Mouse (Mus musculus) intestine, postnatal 0 days (tissue): ENCODE results near the gene Aida. TPM values are rescaled to one million over a fixed set of nuclear protein-coding genes. Genes with fewer than 3 reads are reported as not detected.
"Not testable (repeated sequence)": the region's sequence is repeated elsewhere in the genome, so short reads cannot be mapped to it uniquely, and the experiment has no call there.

Source experiments
- ATAC-seq: fragments of 200-750 bp; cut with Nextera tagmentation; 2 replicates; pipeline ENCODE4 v1.8.0; 2017; ENCODE audit warnings: mild to moderate bottlenecking, moderate TSS enrichment, moderate library complexity
- H3K27ac ChIP-seq: fragments of 300-500 bp; sonication (generic); 2 replicates; pipeline ENCODE4 v1.5.1; 2014; ENCODE audit warnings: mild to moderate bottlenecking, low read depth, low read length, moderate library complexity
- H3K27me3 ChIP-seq: fragments of 300-500 bp; sonication (generic); replicated peaks from 2 replicates; pipeline ENCODE4 v1.6.1; 2014; ENCODE audit warnings: low read length, mixed read lengths; ENCODE audit not compliant: control insufficient read depth, insufficient read depth
- H3K36me3 ChIP-seq: fragments of 300-500 bp; sonication (generic); 2 replicates; pipeline ENCODE4 v1.6.1; 2014; ENCODE audit warnings: mild to moderate bottlenecking, moderate library complexity; ENCODE audit not compliant: control insufficient read depth, insufficient read depth
- H3K4me1 ChIP-seq: fragments of 300-500 bp; sonication (generic); replicated peaks from 2 replicates; pipeline ENCODE4 v1.6.1; 2014; ENCODE audit warnings: antibody characterized with exemption, low read length, mixed read lengths; ENCODE audit not compliant: control insufficient read depth, insufficient read depth
- H3K4me2 ChIP-seq: fragments of 300-500 bp; sonication (generic); replicated peaks from 2 replicates; pipeline ENCODE4 v1.6.1; 2014; ENCODE audit warnings: low read depth, mild to moderate bottlenecking, moderate library complexity
- H3K4me3 ChIP-seq: fragments of 300-500 bp; sonication (generic); 2 replicates; pipeline ENCODE4 v1.5.1; 2014; ENCODE audit warnings: low read depth, low read length
- H3K9ac ChIP-seq: fragments of 300-500 bp; sonication (generic); 2 replicates; pipeline ENCODE4 v1.6.1; 2014; ENCODE audit warnings: mild to moderate bottlenecking, low read depth, low read length
- H3K9me3 ChIP-seq: fragments of 300-500 bp; sonication (generic); 2 replicates; pipeline ENCODE4 v1.6.1; 2016; ENCODE audit warnings: mixed run types; ENCODE audit not compliant: control insufficient read depth
- CTCF ChIP-seq: sonication (generic); IDR thresholded peaks from 2 replicates; pipeline ENCODE4 v1.5.1; 2016; ENCODE audit warnings: low read depth, mild to moderate bottlenecking, control low read depth, antibody characterized with exemption, moderate library complexity
- WGBS: fragments of 180-500 bp; shearing (Covaris S2); extraction: QIAGEN DNeasy Blood & Tissue Kit; methylation state at CpG from one replicate; pipeline ENCODE4 v1.1.7; 2014; 5-methylcytosine and 5-hydroxymethylcytosine counted together
- polyA plus RNA-seq: library from polyadenylated mRNA; unstranded; fragments of >200 nt; fragmentation: Nextera tagmentation; extraction: Ambion mirVana; gene quantifications from 2 replicates; pipeline ENCODE4 v1.2.1, GENCODE M21; 2015

The Aida gene
- polyA plus RNA-seq, 1 experiment from 2014 or later, result 26.3 TPM

DNA sequence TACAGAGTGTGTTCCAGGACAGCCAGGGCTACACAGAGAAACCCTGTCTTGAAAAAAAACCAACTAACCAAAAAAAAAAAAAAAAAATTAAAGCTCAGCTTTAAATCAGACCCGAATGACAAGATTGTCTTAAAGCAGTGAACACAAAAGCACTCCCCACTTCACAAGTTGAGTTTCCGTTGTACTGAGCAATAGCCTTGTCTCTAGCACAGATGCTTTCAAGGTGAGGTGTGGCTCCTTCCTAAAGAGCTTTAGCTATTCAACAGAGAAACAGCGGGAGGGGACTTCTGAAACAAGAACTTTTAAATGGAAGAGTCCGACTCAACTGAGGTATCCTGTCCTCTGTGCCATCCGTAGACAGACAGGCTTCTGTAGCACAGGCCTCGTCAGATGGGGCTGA lies 28.0 kb downstream of the Aida start:
- Histone ChIP-seq H3K9me3 (no peaks in the 10 kb centered on the region), H3K27me3 (no peaks in the 10 kb centered on the region), H3K4me1 (no peaks in the 10 kb centered on the region), H3K4me2 (no peak overlapping the region), H3K4me3 (no peak overlapping the region), H3K27ac (no peak overlapping the region), H3K9ac (no peak overlapping the region), H3K36me3 (peaks cover 70% of the 10 kb centered on the region)
- ATAC-seq, result no peak
- TF ChIP-seq CTCF, result no peak
- 97% methylated on average over 6 of the region's 6 CpGs for WGBS

DNA sequence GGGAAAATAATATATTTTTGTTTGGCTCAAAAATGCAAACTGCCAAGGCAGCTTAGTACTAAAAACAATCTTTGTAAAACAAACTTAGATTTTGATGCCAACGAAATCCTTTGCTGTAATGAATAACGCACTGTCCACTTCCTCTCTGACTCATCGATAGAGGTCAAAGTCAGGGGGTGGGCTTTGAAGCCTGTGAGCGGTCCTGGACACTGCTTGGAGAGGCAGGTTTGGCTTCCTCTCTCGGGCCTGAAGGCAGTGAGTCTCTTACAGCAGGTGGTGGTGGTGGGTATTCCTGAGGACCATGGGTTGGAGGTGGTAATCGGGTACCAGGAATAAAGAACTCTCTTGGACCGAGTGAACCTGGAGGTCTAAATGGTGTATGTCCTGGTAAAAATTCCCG lies 30.8 kb downstream of the Aida start:
- H3K9me3 ChIP-seq, result no peaks in the 10 kb centered on the region
- H3K4me1 ChIP-seq, result no peaks in the 10 kb centered on the region
- ATAC-seq, result no peak
- no peak overlapping the region for H3K27ac ChIP-seq
- H3K9ac ChIP-seq, result no peak overlapping the region
- no peak overlapping the region for H3K4me3 ChIP-seq
- no peak for TF ChIP-seq CTCF
- peaks cover 85% of the 10 kb centered on the region for H3K36me3 ChIP-seq
- H3K4me2 ChIP-seq, result no peak overlapping the region
- H3K27me3 ChIP-seq, result no peaks in the 10 kb centered on the region
- 85% methylated on average over 8 of the region's 8 CpGs for WGBS

DNA sequence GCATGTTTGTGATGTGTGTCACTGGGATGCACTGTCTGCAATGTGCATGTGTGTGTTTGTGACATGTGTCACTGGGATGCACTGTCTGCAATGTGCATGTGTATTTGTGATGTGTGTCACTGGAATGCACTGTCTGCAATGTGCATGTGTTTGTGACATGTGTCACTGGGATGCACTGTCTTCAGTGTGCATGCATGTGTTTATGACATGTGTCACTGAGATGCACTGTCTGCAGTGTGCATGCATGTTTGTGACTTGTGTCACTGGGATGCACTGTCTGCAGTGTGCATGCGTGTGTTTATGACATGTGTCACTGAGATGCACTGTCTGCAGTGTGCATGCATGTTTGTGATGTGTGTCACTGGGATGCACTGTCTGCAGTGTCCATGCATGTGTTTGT lies 46.5 kb downstream of the Aida start:
- not testable (repeated sequence) for H3K27ac ChIP-seq, H3K4me1 ChIP-seq, H3K9me3 ChIP-seq, H3K9ac ChIP-seq, ATAC-seq, H3K4me3 ChIP-seq, H3K4me2 ChIP-seq, H3K27me3 ChIP-seq
- H3K36me3 ChIP-seq, result peaks cover 39% of the 10 kb centered on the region
- 90% methylated on average over 1 of the region's 1 CpGs for WGBS

DNA sequence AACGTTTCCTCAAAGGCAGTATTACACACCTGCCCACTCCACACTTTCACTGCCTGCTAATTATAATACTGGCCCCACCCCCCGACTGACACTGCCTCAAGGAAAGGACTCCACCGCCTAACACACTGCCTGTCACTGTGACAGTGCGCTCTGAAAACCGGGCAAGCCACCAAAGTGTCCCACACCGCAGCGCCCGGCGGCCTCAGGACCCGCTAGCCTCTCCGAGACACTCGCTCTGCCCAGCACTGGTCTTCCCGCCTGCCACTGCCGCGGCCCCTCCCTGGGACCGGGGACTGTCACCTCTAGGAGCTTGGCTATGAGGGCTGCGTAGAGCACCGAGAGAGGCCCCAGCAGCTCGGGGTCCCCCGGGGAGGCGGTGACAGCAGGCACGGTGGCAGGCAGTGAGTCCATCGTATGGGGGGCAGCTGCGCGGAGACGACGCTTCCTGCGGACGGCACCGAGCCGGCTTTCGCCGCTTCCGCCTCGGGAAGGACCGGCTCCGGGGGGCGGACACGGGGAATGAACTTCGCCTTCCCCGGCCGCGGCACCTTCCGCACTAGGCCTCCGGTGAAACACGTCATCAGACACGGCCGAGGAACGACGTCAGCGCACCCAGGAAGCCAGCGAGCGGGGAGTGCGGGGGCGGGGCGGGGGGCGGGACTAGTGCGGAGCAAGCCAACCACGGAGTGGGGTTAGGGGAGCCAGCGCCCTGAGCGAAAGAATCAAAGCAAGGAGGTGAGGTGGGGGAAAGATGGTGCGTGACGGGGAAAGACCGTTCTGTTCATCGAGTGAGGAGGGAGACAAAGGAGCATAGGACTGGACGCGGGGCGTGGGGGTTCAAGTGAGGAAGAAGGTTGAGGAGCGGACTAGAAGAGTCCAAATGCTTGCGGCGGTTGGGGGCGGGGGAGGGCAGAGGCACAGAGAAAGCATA lies 48.8 kb downstream of the Aida start:
- peak; percentile 94 for ATAC-seq
- Histone ChIP-seq H3K4me1 (no peaks in the 10 kb centered on the region), H3K27ac (peak overlapping the region; percentile 99), H3K36me3 (peaks cover 38% of the 10 kb centered on the region), H3K27me3 (no peaks in the 10 kb centered on the region), H3K4me2 (peak overlapping the region; percentile 86), H3K4me3 (peak overlapping the region; percentile 97), H3K9me3 (no peaks in the 10 kb centered on the region), H3K9ac (peak overlapping the region; percentile 99)
- TF ChIP-seq CTCF, result no peak
- under 1% methylated on average over 72 of the region's 72 CpGs for WGBS

DNA sequence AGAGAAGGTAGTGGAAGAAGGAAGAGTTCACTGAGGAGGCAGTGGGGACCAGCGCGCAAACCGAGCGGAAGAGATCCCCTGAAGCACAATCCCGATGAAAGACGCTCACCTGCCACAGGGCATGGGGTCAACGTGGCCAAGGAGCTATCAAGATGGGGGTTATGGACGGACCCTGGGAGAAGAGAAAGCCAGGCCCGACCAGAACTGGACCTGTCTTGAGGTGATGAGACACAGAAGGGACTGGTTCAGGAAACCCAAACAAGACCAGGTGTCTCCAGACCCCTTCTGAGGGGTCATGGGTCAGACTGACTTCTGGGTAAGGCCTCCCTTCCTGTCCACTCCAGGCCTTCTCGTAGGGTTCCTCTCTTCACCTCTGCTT lies 49.4 kb downstream of the Aida start:
- Histone ChIP-seq H3K36me3 (peaks cover 37% of the 10 kb centered on the region), H3K27ac (peak overlapping the region; percentile 99), H3K9ac (peak overlapping the region; percentile 99), H3K4me1 (no peaks in the 10 kb centered on the region), H3K9me3 (no peaks in the 10 kb centered on the region), H3K4me2 (peak overlapping the region; percentile 86), H3K27me3 (no peaks in the 10 kb centered on the region), H3K4me3 (peak overlapping the region; percentile 97)
- TF ChIP-seq CTCF, result no peak
- WGBS, result 5% methylated on average over 10 of the region's 10 CpGs
- no peak for ATAC-seq

DNA sequence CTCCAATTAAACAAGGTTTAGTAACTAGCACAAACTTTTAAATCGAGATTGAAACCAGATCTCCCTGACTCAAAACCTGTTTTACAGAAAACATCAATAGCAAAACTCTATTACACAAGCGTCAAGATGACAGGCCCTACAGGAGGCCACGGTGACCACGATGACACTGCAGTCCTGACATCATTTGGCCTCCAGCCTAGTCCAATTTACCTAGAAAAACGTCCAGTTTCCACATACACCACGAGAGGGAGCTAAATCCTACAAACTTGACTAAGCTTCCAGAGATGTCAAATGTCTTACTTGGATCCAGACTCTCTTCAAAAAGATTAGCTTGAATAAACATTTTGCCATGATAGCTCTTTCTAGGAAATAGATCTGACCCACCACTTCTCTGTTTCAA lies 53.5 kb downstream of the Aida start:
- Histone ChIP-seq H3K27me3 (no peaks in the 10 kb centered on the region), H3K27ac (no peak overlapping the region), H3K9me3 (no peaks in the 10 kb centered on the region), H3K4me2 (no peak overlapping the region), H3K9ac (no peak overlapping the region), H3K36me3 (peaks cover 56% of the 10 kb centered on the region), H3K4me1 (no peaks in the 10 kb centered on the region), H3K4me3 (no peak overlapping the region)
- WGBS, result 18% methylated on average over 6 of the region's 6 CpGs
- ATAC-seq, result no peak
- peak; percentile 81 for TF ChIP-seq CTCF
